Mouse (Mus musculus) hindbrain, embryonic 12.5 days (tissue): Measurements from ENCODE around the gene Tead1. TPM values are rescaled to one million over a fixed set of nuclear protein-coding genes. Genes with fewer than 3 reads are reported as not detected.

ENCODE experiments used
- ATAC-seq: fragments of 200-750 bp; cut with Nextera tagmentation; 2 replicates; pipeline ENCODE4 v1.8.0; 2017; ENCODE audit warnings: moderate TSS enrichment; ENCODE audit not compliant: low FRiP score
- H3K27ac ChIP-seq: fragments of 300-500 bp; sonication (generic); 2 replicates; pipeline ENCODE4 v1.5.1; 2016; ENCODE audit warnings: mild to moderate bottlenecking
- H3K27me3 ChIP-seq: fragments of 300-500 bp; sonication (generic); 2 replicates; pipeline ENCODE4 v1.6.1; 2016; ENCODE audit warnings: mild to moderate bottlenecking
- H3K36me3 ChIP-seq: fragments of 300-500 bp; sonication (generic); 2 replicates; pipeline ENCODE4 v1.6.1; 2016; ENCODE audit warnings: mild to moderate bottlenecking
- H3K4me1 ChIP-seq: fragments of 300-500 bp; sonication (generic); 2 replicates; pipeline ENCODE4 v1.6.1; 2016
- H3K4me2 ChIP-seq: fragments of 300-500 bp; sonication (generic); replicated peaks from 2 replicates; pipeline ENCODE4 v1.6.1; 2016; ENCODE audit warnings: mild to moderate bottlenecking
- H3K4me3 ChIP-seq: fragments of 300-500 bp; sonication (generic); 2 replicates; pipeline ENCODE4 v1.5.1; 2016; ENCODE audit warnings: mild to moderate bottlenecking
- H3K9ac ChIP-seq: fragments of 300-500 bp; sonication (generic); 2 replicates; pipeline ENCODE4 v1.6.1; 2016; ENCODE audit warnings: mild to moderate bottlenecking, moderate library complexity
- H3K9me3 ChIP-seq: fragments of 300-500 bp; sonication (generic); replicated peaks from 2 replicates; pipeline ENCODE4 v1.6.1; 2016; ENCODE audit warnings: mild to moderate bottlenecking
- WGBS: fragments of 180-500 bp; shearing (Covaris S2); methylation state at CpG from one replicate; pipeline ENCODE4 v1.1.7; 2016; 5-methylcytosine and 5-hydroxymethylcytosine counted together
- polyA plus RNA-seq: library from polyadenylated mRNA; unstranded; fragments of >200 nt; fragmentation: Nextera tagmentation; extraction: Ambion mirVana; gene quantifications from 2 replicates; pipeline ENCODE4 v1.2.1, GENCODE M21; 2016

Tead1 gene
- polyA plus RNA-seq = 23.3 and 25.4 TPM in 2 replicates

- H3K4me1 ChIP-seq = peaks cover 31% of the 10 kb centered on the region
- H3K9me3 ChIP-seq = no peaks in the 10 kb centered on the region; the same call in 1 of the 2 replicates
- H3K4me3 ChIP-seq = peak within 1 kb of the TSS; percentile 84
- peak within 1 kb of the TSS; percentile 84 for H3K4me2 ChIP-seq
- H3K27me3 ChIP-seq = peaks cover 5% of the 10 kb centered on the region; the same call in 1 of the 2 replicates
- H3K36me3 ChIP-seq = no peaks in the 10 kb centered on the region
- peak; percentile 88 for ATAC-seq
- 1% methylated on average over 51 of the region's 57 CpGs for WGBS
- H3K27ac ChIP-seq = peak within 1 kb of the TSS; percentile 89
- peak within 1 kb of the TSS; percentile 91 for H3K9ac ChIP-seq
Observed at GRCm38 (mm10) chr7:112679171-112679512, at the start of gene Tead1. Tead1 (plus strand) TSS chr7:112679318.

- Histone ChIP-seq H3K27me3 (no peaks in the 10 kb centered on the region), H3K9ac (no peak overlapping the region), H3K36me3 (no peaks in the 10 kb centered on the region), H3K4me1 (no peaks in the 10 kb centered on the region), H3K9me3 (peaks cover 6% of the 10 kb centered on the region), H3K4me2 (no peak overlapping the region), H3K4me3 (no peak overlapping the region), H3K27ac (no peak overlapping the region)
- WGBS = 89% methylated on average over 10 of the region's 10 CpGs
- no peak for ATAC-seq
Observed at GRCm38 (mm10) chr7:112634505-112635213, 44.5 kb upstream of the Tead1 start.

- H3K4me2 ChIP-seq = no peak overlapping the region
- no peaks in the 10 kb centered on the region for H3K36me3 ChIP-seq
- no peak overlapping the region for H3K27ac ChIP-seq
- H3K9ac ChIP-seq = no peak overlapping the region
- H3K4me1 ChIP-seq = no peaks in the 10 kb centered on the region
- WGBS = 95% methylated on average over 2 of the region's 2 CpGs
- peaks cover 6% of the 10 kb centered on the region for H3K9me3 ChIP-seq
- no peak overlapping the region for H3K4me3 ChIP-seq
- ATAC-seq = no peak
- no peaks in the 10 kb centered on the region for H3K27me3 ChIP-seq
Observed at GRCm38 (mm10) chr7:112635936-112636335, 43.2 kb upstream of the Tead1 start.

GRCm38 (mm10) chr7:112643866-112644543 lies 35.1 kb upstream of the Tead1 start:
- no peak for ATAC-seq
- Histone ChIP-seq H3K4me3 (no peak overlapping the region), H3K36me3 (no peaks in the 10 kb centered on the region), H3K27me3 (no peaks in the 10 kb centered on the region), H3K9ac (no peak overlapping the region), H3K4me1 (peaks cover 5% of the 10 kb centered on the region; the same call in 1 of the 2 replicates), H3K9me3 (no peaks in the 10 kb centered on the region), H3K4me2 (no peak overlapping the region), H3K27ac (no peak overlapping the region)
- 95% methylated on average over 6 of the region's 6 CpGs for WGBS

GRCm38 (mm10) chr7:112644701-112645100 lies 34.4 kb upstream of the Tead1 start:
- H3K4me1 ChIP-seq = peaks cover 5% of the 10 kb centered on the region; the same call in 1 of the 2 replicates
- WGBS = 90% methylated on average over 6 of the region's 6 CpGs
- H3K27ac ChIP-seq = no peak overlapping the region
- H3K9me3 ChIP-seq = no peaks in the 10 kb centered on the region
- H3K27me3 ChIP-seq = no peaks in the 10 kb centered on the region
- no peak overlapping the region for H3K4me2 ChIP-seq
- H3K36me3 ChIP-seq = no peaks in the 10 kb centered on the region
- no peak overlapping the region for H3K4me3 ChIP-seq
- H3K9ac ChIP-seq = no peak overlapping the region
- ATAC-seq = no peak

GRCm38 (mm10) chr7:112645724-112646123 lies 33.4 kb upstream of the Tead1 start:
- H3K4me3 ChIP-seq = no peak overlapping the region
- no peaks in the 10 kb centered on the region for H3K36me3 ChIP-seq
- no peak overlapping the region for H3K27ac ChIP-seq
- peaks cover 5% of the 10 kb centered on the region; the same call in 1 of the 2 replicates for H3K4me1 ChIP-seq
- H3K4me2 ChIP-seq = no peak overlapping the region
- no peaks in the 10 kb centered on the region for H3K9me3 ChIP-seq
- no peak for ATAC-seq
- no peak overlapping the region for H3K9ac ChIP-seq
- 81% methylated on average over 2 of the region's 2 CpGs for WGBS
- no peaks in the 10 kb centered on the region for H3K27me3 ChIP-seq

- no peak overlapping the region for H3K4me2 ChIP-seq
- no peaks in the 10 kb centered on the region for H3K9me3 ChIP-seq
- 95% methylated on average over 4 of the region's 4 CpGs for WGBS
- H3K4me1 ChIP-seq = no peaks in the 10 kb centered on the region
- no peak for ATAC-seq
- H3K4me3 ChIP-seq = no peak overlapping the region
- H3K9ac ChIP-seq = no peak overlapping the region
- no peaks in the 10 kb centered on the region for H3K36me3 ChIP-seq
- H3K27me3 ChIP-seq = no peaks in the 10 kb centered on the region
- H3K27ac ChIP-seq = no peak overlapping the region
Observed at GRCm38 (mm10) chr7:112647417-112647816, 31.7 kb upstream of the Tead1 start.

GRCm38 (mm10) chr7:112656141-112656662 lies 22.9 kb upstream of the Tead1 start:
- Histone ChIP-seq H3K4me1 (peaks cover 12% of the 10 kb centered on the region), H3K36me3 (no peaks in the 10 kb centered on the region), H3K9ac (no peak overlapping the region), H3K9me3 (no peaks in the 10 kb centered on the region), H3K27ac (no peak overlapping the region), H3K4me3 (no peak overlapping the region), H3K27me3 (no peaks in the 10 kb centered on the region), H3K4me2 (no peak overlapping the region)
- 60% methylated on average over 9 of the region's 9 CpGs for WGBS
- no peak for ATAC-seq

GRCm38 (mm10) chr7:112658939-112659338 lies 20.2 kb upstream of the Tead1 start:
- H3K27ac ChIP-seq = no peak overlapping the region
- no peak for ATAC-seq
- WGBS = 94% methylated on average over 3 of the region's 3 CpGs

GRCm38 (mm10) chr7:112659816-112660215 lies 19.3 kb upstream of the Tead1 start:
- H3K9me3 ChIP-seq = no peaks in the 10 kb centered on the region; the same call in 1 of the 2 replicates
- no peak overlapping the region for H3K4me3 ChIP-seq
- no peaks in the 10 kb centered on the region for H3K36me3 ChIP-seq
- H3K4me2 ChIP-seq = no peak overlapping the region
- no peak for ATAC-seq
- H3K9ac ChIP-seq = no peak overlapping the region
- WGBS = 46% methylated on average over 5 of the region's 5 CpGs
- no peaks in the 10 kb centered on the region for H3K27me3 ChIP-seq
- peaks cover 24% of the 10 kb centered on the region for H3K4me1 ChIP-seq
- no peak overlapping the region for H3K27ac ChIP-seq

More at GRCm38 (mm10) chr7:112658939-112659338, 20.2 kb upstream of the Tead1 start:
- Histone ChIP-seq H3K27me3 (no peaks in the 10 kb centered on the region), H3K4me2 (no peak overlapping the region), H3K36me3 (no peaks in the 10 kb centered on the region), H3K9me3 (no peaks in the 10 kb centered on the region), H3K4me1 (peaks cover 24% of the 10 kb centered on the region), H3K4me3 (no peak overlapping the region), H3K9ac (no peak overlapping the region)

- no peak overlapping the region for H3K27ac ChIP-seq
- peaks cover 24% of the 10 kb centered on the region for H3K4me1 ChIP-seq
- no peak overlapping the region for H3K4me3 ChIP-seq
- H3K9ac ChIP-seq = no peak overlapping the region
- ATAC-seq = no peak
- H3K4me2 ChIP-seq = no peak overlapping the region
- no peaks in the 10 kb centered on the region for H3K27me3 ChIP-seq
- no peaks in the 10 kb centered on the region; the same call in 1 of the 2 replicates for H3K9me3 ChIP-seq
- 23% methylated on average over 1 of the region's 1 CpGs for WGBS
- H3K36me3 ChIP-seq = no peaks in the 10 kb centered on the region
Observed at GRCm38 (mm10) chr7:112660325-112660724, 18.8 kb upstream of the Tead1 start.
